Mouse (Mus musculus) olfactory bulb, adult 2 months (tissue): Measurements from ENCODE around the gene Gramd4.

Experiments used
- CTCF ChIP-seq: fragments of 200-500 bp; IDR thresholded peaks from 2 replicates; pipeline ENCODE4 v1.5.1; 2012; ENCODE audit warnings: low read depth, mild to moderate bottlenecking, low read length, moderate library complexity; ENCODE audit not compliant: insufficient read depth
- POLR2A ChIP-seq: fragments of 200-500 bp; IDR thresholded peaks from 2 replicates; pipeline ENCODE4 v1.6.1; 2012; ENCODE audit warnings: mild to moderate bottlenecking, low read depth, low read length, moderate library complexity; ENCODE audit not compliant: insufficient read depth

DNA sequence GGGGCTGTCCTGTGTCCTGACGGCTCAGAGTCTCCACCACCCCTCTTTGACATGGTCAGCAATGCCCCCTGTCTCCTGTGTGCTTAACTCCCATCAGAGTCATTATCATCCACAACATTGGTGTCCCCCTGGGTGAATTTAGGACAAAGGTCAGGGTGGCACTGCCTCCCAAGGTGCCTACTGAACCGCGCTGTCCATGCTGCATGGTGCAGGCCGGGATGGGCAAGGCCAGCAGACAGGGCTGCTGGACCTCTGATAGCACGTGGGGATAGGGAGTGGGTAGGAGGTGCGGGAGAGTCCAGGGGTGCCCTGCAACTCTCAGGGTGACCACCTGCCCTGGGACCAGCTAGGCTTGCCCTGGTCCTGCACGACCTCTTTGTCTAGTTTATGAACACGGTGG lies 89.4 kb downstream of the Gramd4 start:
- TF ChIP-seq POLR2A = no peak
- TF ChIP-seq CTCF = no peak
